Mouse (Mus musculus) spleen, postnatal 10 days (tissue): ENCODE data around the gene Ccdc97.

Experiments
- DNase-seq, 2 experiments: peaks; one replicate each; pipeline ENCODE4 v3.0.0; 2021 to 2022; ENCODE audit warnings: low spot score in 2 of 2

Ccdc97 gene

DNA sequence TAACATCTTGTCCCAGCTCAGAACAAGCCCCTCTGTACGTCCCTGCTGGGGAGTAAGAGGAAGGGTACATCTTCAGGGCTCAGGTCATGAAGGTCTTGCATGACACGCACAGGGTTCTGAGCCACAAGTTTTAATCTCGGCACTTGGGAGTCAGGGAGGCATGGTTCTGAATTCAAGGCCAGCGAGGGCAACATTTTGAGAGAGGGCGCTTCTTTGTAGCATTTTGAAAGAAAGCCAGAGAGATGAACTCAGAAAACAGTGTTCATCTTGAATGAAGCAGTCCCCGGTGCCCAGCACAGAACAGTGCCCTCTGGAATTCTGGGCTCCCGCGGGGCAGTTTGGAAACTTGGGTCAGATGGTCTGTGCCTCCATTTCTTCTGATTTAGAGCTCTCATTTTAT lies 52.5 kb downstream of the Ccdc97 start:
- DNase-seq: no peak
